Mouse (Mus musculus): ENCODE data around the gene Cdyl2. TPM values are rescaled to one million over a fixed set of nuclear protein-coding genes. Genes with fewer than 3 reads are reported as not detected.

Gene Cdyl2
- total RNA-seq, 2 experiments from 2014 or later: 9.5 to 10.6 TPM

DNA sequence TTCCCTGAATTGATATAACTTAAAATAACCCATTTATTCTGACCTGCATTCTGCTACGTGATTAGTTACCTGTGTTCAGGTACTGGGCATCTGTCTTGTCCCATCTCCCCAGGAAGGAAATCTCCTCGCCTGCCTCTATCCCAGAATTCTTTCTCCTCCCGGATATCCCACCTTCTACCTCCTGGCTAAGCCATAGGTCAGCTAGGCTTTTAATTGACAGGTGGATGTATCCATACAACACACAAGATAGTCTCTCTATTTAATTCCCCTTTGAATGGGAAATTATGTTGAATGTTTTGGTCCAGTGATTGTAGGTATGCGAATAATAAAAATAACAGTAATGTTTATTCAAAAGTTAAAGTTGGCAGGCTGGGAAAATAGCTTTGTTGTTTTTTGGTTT lies 59.7 kb downstream of the Cdyl2 start:
- no peak for DNase-seq (ENCODE audit: low spot score in 2 of 2)

DNA sequence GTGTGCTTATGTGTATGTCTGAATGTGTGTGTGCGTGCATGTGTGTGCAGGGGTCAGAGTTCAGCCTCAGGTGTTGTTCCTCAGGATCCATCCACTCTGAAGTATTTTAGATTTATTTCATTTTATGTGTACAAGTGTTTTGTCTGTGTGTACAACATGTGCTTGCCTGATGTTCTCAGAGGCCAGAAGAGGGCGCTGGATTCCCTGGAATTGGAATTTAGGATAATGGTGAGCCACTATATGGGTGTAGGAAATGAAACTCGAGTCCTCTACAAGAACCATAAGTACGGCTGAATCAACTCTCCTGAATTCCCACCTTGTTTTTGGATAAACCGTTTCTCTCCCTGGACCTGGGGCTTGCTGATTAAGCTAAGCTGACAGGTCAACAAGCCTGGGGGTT lies 61.2 kb downstream of the Cdyl2 start:
- no peak for DNase-seq (ENCODE audit: low spot score in 2 of 2)

DNA sequence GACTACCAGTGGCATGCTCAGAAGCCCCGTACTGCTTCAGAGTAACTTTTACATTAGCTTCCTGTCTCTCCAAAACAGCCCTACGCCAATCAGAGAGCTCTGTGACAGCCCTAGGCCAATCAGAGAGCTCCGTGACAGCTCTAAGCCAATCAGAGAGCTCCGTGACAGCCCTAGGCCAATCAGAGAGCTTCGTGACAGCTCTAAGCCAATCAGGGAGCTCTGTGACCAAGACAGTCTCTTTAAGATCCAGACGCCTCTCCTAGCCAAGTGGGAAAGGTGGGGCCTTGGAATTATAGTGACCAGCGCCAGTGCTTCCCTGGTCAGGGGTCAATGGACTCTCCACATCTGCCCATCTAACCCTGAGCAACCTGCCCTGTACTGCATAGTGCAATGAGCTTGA lies 62.2 kb downstream of the Cdyl2 start:
- DNase-seq (ENCODE audit: low spot score in 2 of 2): no peak

DNA sequence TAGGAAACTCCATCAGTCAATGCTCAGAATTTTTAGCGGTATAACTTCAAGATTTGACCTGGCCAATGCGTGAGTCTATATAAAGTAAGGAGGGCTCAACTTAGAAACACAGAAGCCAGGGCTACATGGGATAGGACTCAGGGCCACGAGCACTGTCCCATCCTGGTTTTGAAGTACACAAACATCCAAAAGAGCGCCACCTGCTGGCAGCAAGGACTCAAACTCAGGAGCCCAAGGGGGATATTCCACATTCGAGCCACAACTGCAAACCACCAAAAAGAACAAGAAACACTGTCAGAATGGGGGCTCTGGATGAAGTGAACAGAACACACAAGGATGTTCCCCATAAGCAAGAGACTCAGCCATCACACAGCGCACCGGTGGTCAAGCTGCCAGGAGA lies 63.8 kb downstream of the Cdyl2 start:
- no peak for DNase-seq (ENCODE audit: low spot score in 2 of 2)

DNA sequence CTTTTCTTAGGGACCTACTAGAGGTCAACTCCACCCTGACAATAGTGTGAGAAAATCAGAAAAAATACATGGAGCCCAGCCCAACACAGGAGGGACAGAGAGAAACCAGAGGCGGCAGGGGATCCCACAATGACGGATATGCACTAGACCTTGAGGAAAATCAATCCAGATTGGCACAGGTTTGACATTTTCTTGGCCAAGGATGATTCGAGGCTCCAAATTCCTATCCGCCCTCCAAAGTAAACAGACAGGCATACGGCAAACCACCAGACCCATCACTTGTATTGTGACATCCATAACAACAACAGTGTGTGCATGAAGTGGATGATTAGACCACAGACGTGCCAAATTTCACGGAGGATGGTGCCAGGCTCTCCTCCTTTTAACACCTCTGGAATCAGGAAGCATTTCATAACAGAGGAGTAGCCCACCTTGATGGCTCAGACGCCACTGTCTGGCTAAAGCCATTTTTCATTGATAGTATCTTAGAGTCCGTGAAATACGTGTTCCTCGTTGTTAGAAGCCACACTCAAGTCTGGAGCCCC lies 65.9 kb downstream of the Cdyl2 start:
- DNase-seq (ENCODE audit: low spot score in 2 of 2): no peak

DNA sequence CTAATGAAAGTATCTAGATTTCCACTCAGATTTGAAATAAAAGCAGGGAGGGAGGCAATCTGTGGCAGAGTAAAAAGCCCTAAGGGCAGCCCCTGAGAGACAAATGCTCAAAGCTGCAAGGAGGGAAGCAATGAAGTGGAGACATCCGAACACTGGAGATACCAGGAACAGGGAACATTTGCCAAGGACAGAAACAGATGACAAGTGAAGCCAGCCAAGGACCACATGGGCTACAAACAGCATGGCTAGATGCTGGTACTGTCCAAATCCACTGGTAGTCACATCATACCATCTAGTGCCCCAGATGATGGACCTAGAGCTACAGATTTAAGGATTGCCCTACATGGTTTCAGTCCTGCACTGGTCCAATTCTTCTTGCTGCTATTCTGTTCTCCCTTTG lies 71.3 kb downstream of the Cdyl2 start:
- DNase-seq (ENCODE audit: low spot score in 2 of 2): no peak

DNA sequence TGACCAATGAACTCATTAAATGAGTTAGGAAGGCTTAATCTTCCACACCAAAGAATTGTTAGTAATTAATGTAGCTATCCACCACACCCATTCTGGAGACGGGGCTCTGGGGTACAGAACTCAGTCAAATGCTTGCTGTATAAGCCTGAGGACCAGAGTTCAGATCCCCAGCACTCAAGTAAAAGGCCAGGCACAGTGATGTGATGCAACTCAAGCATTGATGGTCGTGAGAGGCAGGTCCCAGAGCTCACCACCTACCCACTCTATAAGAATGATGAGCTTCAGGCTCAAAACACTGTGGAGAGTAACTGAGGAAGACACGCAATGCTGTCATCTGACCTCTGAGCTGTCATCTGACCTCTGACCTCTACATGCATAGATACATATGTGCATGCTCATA lies 76.0 kb downstream of the Cdyl2 start:
- no peak for DNase-seq (ENCODE audit: low spot score in 2 of 2)

DNA sequence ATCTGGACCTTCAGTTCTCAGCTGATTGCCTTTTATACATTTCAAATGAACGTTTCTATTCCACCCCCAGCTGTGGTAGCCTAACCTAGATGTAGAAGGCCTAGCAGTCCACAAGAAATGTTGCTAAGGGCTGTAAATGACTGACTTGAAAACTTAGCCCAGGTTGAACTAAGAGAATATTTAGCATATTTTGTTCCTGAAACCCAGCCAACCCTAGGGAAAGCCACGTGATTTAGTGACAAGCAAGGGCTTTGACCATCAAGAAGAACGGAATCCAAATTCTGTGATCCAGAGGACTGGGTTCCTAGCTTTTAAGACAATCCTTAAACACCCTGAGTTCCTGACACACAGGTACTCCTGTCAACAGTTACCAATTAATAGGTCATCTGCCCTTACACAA lies 77.9 kb downstream of the Cdyl2 start:
- DNase-seq (ENCODE audit: low spot score in 2 of 2): no peak

DNA sequence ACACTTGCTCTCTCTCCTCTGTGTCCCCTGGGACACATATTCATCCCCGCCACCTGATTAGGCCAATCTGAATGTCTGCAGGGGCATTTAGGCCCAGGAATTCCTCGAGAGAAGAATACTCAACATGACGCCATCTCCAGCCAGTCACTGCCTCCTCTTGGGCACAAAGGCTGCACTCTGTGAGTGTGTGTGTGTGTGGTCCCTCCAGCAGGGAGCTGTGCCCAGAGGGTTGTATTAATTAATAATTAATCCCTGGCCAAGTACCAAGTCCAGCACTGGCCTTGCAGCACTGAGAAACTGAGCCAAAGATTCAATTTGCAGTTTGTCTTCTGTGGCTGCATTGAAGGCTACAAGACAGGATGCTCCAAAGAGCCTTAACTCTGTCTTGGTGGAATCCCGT lies 79.8 kb downstream of the Cdyl2 start:
- no peak for DNase-seq (ENCODE audit: low spot score in 2 of 2)

DNA sequence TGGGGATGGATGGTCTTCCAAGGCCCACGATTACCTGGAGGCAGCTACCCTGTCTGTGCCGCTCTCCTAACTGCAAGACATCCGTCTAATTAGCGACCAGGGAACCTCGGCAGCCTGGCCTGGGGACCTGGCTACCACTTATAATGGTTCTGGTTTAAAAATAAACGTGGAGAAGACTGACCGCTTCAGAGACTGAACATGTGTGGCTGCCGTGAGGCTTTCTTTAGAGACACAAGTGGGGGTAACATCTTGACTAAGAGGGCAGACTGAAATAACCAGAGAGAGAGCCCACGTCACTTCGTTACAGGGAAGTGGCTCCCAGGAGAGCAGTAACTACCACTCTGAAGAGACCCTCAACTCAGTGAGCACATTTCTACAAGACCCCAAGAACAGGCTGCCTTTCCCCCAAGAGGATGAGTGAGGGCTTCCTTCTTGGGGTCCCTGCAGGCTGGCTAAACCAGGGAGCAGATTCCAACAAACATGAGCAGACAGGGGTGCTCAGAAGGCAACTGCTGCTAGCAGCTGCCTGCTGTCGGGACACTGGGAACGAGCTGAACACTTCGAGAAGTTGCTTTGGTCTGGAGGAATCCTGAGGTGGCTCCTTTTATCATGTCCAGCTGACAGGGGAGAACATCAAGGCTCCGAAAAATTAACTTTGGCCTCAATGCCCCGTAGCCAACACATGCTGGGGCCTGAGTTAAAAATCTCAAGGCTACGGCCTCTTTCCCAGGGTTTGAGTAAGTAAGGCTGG lies 82.6 kb downstream of the Cdyl2 start:
- no peak for DNase-seq (ENCODE audit: low spot score in 2 of 2)

DNA sequence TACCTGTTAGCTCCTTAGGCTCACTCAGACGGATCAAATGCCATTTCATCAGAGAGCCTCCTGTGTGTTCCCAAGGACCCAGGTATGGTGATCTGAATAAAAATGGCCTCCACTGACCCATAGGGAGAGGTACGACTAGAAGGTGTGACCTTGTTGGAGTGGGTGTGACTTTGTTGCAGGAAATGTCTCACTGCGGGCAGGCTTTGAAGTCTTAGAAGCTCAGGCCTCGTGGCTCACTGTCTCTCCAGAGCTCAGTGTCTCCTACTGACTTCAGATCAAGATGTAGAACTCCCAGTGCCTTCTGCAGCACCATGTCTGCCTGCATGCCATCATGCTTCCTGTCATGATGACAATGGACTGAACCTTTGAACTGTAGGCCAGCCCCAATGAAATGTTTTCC lies 87.4 kb downstream of the Cdyl2 start:
- DNase-seq (ENCODE audit: low spot score in 2 of 2): no peak

DNA sequence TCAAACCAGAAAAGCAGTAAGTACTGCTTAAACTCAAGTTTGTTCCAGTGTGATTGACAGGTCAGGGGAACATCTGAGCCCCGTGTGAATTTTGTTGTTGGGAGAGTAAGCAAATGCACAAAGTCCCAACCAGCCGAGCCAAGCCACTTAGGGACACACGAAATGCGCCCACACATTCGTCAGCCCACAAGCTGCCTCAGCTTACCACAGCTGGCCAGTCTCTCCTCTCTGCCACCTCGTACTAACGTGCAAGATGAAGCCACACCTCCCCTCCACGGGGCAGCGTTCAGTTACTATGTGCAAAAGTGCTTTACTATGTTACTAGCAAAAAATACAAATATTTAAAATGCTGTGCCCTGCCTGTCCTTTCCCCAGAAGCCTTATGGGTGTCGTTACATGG lies 91.9 kb downstream of the Cdyl2 start:
- no peak for DNase-seq (ENCODE audit: low spot score in 2 of 2)

DNA sequence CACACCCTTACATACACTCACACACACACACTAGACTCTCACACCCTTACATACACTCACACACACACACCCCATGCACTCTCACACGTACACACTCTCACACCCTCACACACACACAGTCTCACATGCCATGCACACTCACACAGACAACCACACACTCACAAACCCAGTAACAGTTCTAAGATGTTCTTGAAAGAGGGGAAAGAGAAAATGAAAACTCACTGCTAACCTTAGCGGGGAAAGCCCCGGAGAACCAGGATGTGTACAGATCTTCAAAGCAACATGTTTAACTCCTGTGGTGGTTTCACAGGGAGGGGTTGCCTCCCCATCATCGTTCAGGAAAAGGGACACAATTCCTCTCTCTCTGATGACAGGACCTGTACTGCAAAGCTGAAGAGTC lies 94.8 kb downstream of the Cdyl2 start:
- no peak for DNase-seq (ENCODE audit: low spot score in 2 of 2)

DNA sequence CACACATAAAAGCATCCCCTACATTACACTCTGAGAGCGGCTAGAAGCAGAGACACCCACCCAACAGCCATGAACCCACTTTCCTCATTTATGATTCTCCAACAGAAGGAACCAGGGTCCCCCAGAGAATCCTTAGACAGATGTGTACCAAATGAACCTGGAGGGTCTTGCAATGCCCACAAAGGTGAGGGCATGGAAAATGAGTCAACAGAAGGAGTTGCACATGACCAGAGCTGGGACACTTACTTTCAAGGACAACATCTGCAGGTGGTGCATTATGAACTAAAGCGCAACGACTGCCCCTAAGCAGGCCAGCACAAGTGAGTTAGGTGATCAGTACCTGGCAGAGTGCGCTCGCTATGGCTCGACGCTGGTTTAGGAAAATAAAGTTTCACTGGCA lies 95.6 kb downstream of the Cdyl2 start:
- no peak for DNase-seq (ENCODE audit: low spot score in 2 of 2)

DNA sequence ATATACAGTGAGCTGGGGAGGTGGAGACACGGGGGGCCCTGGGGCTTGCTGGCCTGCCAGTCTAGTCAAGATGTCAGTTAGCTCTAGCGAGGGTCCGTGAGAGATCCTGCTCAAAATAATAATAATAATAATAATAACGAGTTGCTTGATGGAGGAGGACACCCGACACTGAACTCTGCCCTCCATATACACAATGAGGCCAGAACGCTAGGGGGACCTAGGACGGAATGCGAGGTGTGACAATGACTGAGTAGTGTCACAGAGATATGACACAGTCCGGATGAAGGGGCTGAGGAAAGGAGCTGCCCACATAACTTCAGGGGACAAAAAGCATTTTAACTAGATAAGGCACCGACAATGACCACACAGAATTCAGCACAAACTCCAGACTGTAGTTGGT lies 96.4 kb downstream of the Cdyl2 start:
- DNase-seq (ENCODE audit: low spot score in 2 of 2): no peak

DNA sequence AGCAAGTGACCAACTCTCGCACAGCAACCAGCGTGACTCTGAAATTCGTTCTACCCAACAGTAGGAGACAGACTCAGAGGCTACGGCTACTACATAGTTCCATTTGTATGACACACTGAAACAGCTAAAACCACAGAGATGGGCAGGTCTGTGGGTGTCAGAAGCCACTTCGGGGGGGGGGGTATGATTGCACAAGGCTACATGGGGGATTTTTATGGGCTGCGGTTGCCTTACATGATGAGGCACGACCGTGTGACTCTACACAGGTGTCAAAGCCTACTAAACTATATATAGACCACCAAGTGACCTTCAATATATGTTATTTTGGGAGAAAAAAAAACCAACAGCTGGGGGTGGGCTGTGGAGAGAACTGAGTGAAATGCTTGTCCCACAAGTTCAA lies 96.8 kb downstream of the Cdyl2 start:
- no peak for DNase-seq (ENCODE audit: low spot score in 2 of 2)

DNA sequence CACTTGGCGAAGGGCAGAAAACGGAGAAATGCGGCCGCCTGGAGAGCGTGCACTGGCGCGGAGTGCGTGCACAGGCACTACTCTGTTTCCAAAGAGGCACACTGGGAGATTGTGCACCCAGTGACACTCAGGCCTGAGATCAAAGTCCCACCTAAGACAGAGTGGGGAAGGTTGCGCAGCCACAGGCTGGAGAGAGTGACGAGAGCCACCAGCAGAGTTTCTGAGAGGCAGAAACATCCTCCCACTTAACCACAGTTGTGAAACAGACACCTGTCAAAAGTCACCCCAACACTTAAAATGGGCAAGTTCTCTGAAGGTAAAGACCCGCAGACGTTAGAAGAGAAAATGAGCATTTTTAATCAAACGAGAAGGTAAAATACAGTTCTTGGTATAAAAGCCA lies 97.5 kb downstream of the Cdyl2 start:
- no peak for DNase-seq (ENCODE audit: low spot score in 2 of 2)

DNA sequence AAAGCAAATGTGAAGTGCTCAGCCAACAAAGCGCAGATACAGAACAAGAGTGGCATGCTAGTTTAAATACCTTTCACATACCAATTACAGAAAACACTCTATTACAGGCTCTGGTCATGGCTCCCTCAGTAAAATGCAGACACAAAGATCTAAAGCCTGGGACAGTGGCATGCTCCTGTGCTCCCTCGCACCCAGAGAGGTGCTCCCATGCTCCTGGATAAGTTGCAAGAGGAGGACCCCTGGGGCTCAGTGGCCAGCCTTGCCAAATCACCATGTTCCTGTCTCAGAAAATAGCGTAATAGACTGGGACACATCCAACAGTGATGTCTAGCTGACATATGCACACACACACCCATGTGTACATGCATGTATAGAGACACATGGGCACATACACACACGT lies 98.4 kb downstream of the Cdyl2 start:
- DNase-seq (ENCODE audit: low spot score in 2 of 2): no peak

DNA sequence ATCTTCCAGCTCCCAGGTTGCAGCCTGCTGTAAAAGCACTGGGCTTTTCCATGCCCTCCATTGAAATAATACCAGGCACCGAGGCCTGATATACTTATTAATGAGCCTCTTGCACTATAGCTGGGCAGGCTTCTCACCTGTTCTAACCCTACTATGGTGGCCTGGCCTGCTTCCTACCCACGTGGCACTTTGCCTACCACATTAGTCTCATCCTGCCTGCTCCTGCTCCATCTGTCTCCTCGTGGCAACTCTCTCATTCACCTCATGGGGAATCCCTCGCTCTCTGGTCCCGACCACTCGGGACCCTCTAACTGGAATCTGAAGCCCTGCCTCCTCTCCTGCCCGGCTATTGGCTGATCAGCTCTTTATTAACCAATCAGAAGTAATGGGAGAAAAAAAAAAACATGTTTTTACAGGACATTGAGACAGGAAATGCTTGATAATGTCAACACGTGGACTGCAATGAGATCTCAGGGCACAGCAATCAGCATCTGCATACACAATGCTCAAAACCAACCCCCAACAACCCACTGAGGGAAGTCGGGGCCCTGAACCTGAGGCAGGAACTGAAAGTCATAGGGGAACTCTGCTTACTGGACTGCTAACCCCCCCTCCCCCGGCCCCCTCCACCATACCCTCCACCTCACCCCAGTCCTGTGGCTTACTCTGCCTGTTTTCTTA lies 99.2 kb downstream of the Cdyl2 start:
- no peak for DNase-seq (ENCODE audit: low spot score in 2 of 2)

DNA sequence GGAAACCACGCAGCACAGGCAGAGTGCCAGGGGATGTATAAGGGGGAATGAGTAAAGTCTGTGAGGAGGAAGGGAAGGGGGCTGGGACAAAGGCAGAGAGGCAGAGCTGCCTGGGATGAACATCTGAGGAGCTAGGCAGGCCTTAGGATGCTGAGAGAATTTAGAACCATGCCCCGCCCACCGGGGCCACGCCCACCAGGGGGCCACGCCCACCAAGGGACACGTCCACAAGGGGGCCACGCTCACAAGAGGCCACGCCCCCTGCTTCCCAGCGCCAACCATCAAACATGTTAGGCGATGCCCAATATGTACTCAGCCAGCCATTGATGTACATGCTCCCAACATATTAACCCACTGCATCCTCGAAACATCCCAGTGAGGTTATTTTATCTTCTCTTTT lies 102.7 kb downstream of the Cdyl2 start:
- DNase-seq (ENCODE audit: low spot score in 2 of 2): no peak

DNA sequence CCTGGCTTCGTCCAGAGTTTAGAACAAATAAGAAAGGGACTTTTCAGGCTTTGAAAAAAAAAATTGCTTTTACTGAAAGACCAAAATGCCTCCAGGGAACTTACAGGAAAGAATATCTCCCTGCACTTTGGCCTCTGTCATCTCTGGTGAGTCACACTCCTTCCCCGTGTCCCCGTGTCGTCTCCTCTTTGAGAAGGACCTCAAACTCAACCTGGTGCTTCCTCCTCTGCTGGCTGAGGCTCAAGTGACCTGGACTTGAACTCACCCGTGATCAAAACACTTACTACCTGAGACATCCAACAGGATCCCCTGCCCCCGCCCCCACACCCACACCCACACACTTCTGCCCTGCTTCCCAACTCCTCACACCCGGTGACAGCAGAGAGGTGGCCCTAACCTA lies 103.8 kb downstream of the Cdyl2 start:
- DNase-seq (ENCODE audit: low spot score in 2 of 2): no peak

DNA sequence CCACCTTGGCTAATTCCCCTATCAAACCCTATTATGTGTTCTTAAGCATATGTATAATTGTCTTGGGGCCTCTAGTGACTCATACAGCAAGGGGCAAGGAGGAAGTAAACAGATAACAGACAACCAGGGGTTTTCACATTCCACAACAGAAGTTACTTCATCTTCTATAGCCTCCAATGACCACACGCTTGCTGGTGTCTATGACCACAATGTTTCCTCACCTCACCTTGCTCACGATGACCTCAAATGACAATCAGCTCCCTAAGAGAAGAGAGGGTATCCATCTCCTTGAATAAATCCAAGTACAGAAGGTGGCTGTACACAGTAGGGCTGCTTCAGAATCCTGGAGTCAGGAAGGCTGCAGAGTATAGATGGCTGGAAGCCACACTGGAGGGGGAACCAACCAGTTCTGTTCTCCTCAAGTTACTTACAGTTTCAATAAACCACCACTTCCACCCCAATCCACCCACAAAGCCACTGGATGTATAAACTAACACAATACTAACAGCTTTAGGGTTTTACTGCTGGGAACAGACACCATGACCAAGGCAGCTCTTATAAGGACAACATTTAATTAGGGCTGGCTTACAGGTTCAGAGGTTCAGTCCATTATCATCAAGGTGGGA lies 104.8 kb downstream of the Cdyl2 start:
- DNase-seq (ENCODE audit: low spot score in 2 of 2): no peak

DNA sequence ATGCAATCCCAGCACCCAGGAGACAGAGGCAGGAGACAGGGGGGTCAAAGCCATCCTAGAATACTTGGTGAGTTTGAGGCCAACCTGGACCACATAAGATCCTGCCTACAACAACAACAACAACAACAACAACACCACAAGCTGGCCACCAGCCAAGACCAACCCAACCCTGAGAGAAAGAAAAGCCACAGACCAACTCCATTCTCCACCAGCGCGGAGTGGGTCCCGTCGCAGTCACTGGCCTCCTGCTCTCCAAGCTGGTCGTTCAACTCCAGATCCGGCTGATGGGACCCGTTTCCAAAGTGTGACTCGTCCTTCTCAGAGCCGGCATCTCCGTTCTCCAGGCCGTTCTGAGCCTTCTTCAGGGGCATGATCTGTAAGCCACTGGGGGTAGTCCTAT lies 109.2 kb downstream of the Cdyl2 start:
- DNase-seq (ENCODE audit: low spot score in 2 of 2): no peak
